Mouse (Mus musculus) heart, postnatal 0 days (tissue): Measurements from ENCODE around the gene Ndufs8. TPM values are rescaled to one million over a fixed set of nuclear protein-coding genes. Genes with fewer than 3 reads are reported as not detected.

Experiments
- ATAC-seq: fragments of 200-750 bp; cut with Nextera tagmentation; 2 replicates; pipeline ENCODE4 v1.8.0; 2017; ENCODE audit warnings: low read depth, moderate number of reproducible peaks, moderate library complexity; ENCODE audit not compliant: insufficient read depth
- DNase-seq: peaks from one replicate; pipeline ENCODE4 v3.0.0-alpha.2; 2016; ENCODE audit warnings: low spot score
- H3K27ac ChIP-seq: fragments of 300-500 bp; sonication (generic); 2 replicates; pipeline ENCODE4 v1.5.1; 2014; ENCODE audit warnings: low read depth, mild to moderate bottlenecking
- H3K27me3 ChIP-seq: fragments of 300-500 bp; sonication (generic); 2 replicates; pipeline ENCODE4 v1.6.1; 2014; ENCODE audit warnings: low read length, mixed read lengths; ENCODE audit not compliant: control insufficient read depth, insufficient read depth
- H3K36me3 ChIP-seq: fragments of 300-500 bp; sonication (generic); replicated peaks from 2 replicates; pipeline ENCODE4 v1.6.1; 2014; ENCODE audit warnings: low read length, mixed read lengths; ENCODE audit not compliant: control insufficient read depth, insufficient read depth
- H3K4me1 ChIP-seq: fragments of 300-500 bp; sonication (generic); 2 replicates; pipeline ENCODE4 v1.6.1; 2014; ENCODE audit warnings: antibody characterized with exemption; ENCODE audit not compliant: control insufficient read depth, insufficient read depth
- H3K4me2 ChIP-seq: fragments of 300-500 bp; sonication (generic); 2 replicates; pipeline ENCODE4 v1.6.1; 2014; ENCODE audit warnings: low read depth, mild to moderate bottlenecking, low read length, moderate library complexity
- H3K4me3 ChIP-seq: fragments of 300-500 bp; sonication (generic); 2 replicates; pipeline ENCODE4 v1.5.1; 2014; ENCODE audit warnings: low read depth, low read length
- H3K9ac ChIP-seq: fragments of 300-500 bp; sonication (generic); replicated peaks from 2 replicates; pipeline ENCODE4 v1.6.1; 2014; ENCODE audit warnings: low read depth, low read length, mixed read lengths
- H3K9me3 ChIP-seq: fragments of 300-500 bp; sonication (generic); replicated peaks from 2 replicates; pipeline ENCODE4 v1.6.1; 2016; ENCODE audit warnings: low read length; ENCODE audit not compliant: control insufficient read depth
- CTCF ChIP-seq: IDR thresholded peaks from 2 replicates; pipeline ENCODE4 v1.5.1; 2016; ENCODE audit warnings: antibody characterized with exemption, control low read depth, low read depth
- EP300 ChIP-seq: IDR thresholded peaks from 2 replicates; pipeline ENCODE4 v1.6.1; 2016; ENCODE audit warnings: antibody characterized with exemption, low read depth
- WGBS: fragments of 180-500 bp; shearing (Covaris S2); extraction: QIAGEN DNeasy Blood & Tissue Kit; methylation state at CpG from one replicate; pipeline ENCODE4 v1.1.7; 2014; 5-methylcytosine and 5-hydroxymethylcytosine counted together
- polyA plus RNA-seq: library from polyadenylated mRNA; unstranded; fragments of >200 nt; fragmentation: Nextera tagmentation; extraction: Ambion mirVana; gene quantifications from 2 replicates; pipeline ENCODE4 v1.2.1, GENCODE M21; 2015
- total RNA-seq: library from RNA; depleted of rRNA; stranded (reverse); fragments of >200 nt; gene quantifications from 2 replicates; pipeline ENCODE4 v1.2.3, GENCODE M21; 2014; ENCODE audit warnings: low replicate concordance

Ndufs8 gene
- total and polyA plus RNA-seq, 2 experiments from 2014 or later, result 506 to 681 TPM

- Histone ChIP-seq H3K4me3 (0 out of 2 replicates have a peak overlapping the region, but pooled peaks have one; percentile 66), H3K9me3 (no peaks in the 10 kb centered on the region), H3K9ac (no peak overlapping the region), H3K4me1 (peaks cover 11% of the 10 kb centered on the region), H3K27me3 (no peaks in the 10 kb centered on the region), H3K4me2 (no peak overlapping the region), H3K36me3 (peaks cover 36% of the 10 kb centered on the region), H3K27ac (no peak overlapping the region)
- WGBS, result 74% methylated on average over 8 of the region's 8 CpGs
- ATAC-seq, result no peak
- TF ChIP-seq EP300, result no peak
- TF ChIP-seq CTCF, result no peak
- no peak for DNase-seq
Measured at GRCm38 (mm10) chr19:3907876-3908660, 4.5 kb downstream of the Ndufs8 start.

- Histone ChIP-seq H3K27me3 (no peaks in the 10 kb centered on the region), H3K27ac (peak within 1 kb of the TSS; percentile 66), H3K9me3 (no peaks in the 10 kb centered on the region), H3K4me2 (peak within 1 kb of the TSS; percentile 80), H3K4me3 (peak within 1 kb of the TSS; percentile 66), H3K36me3 (peaks cover 46% of the 10 kb centered on the region), H3K4me1 (peaks cover 9% of the 10 kb centered on the region), H3K9ac (peak within 1 kb of the TSS; percentile 52)
- TF ChIP-seq EP300, result no peak
- TF ChIP-seq CTCF, result no peak
- ATAC-seq (peak; percentile 81), DNase-seq (peak; percentile 74)
- WGBS, result 5% methylated on average over 36 of the region's 36 CpGs
Measured at GRCm38 (mm10) chr19:3906795-3907786, 5.5 kb downstream of the Ndufs8 start, which contains the start of gene Tcirg1. TSS of gene Tcirg1 (minus strand) at chr19:3907133.

- Histone ChIP-seq H3K9ac (peak overlapping the region; percentile 52), H3K4me1 (peaks cover 5% of the 10 kb centered on the region; the same call in 1 of the 2 replicates), H3K36me3 (peaks cover 53% of the 10 kb centered on the region), H3K9me3 (no peaks in the 10 kb centered on the region), H3K27me3 (no peaks in the 10 kb centered on the region), H3K4me2 (peak overlapping the region; percentile 80), H3K27ac (peak overlapping the region; percentile 66), H3K4me3 (peak overlapping the region; percentile 66)
- no peak for TF ChIP-seq EP300
- TF ChIP-seq CTCF, result no peak
- WGBS, result 21% methylated on average over 10 of the region's 10 CpGs
- ATAC-seq, result no peak
- no peak for DNase-seq
Measured at GRCm38 (mm10) chr19:3906326-3906725, 6.2 kb downstream of the Ndufs8 start.

GRCm38 (mm10) chr19:3905261-3905969, 7.2 kb downstream of the Ndufs8 start:
- no peak for TF ChIP-seq CTCF
- no peak for TF ChIP-seq EP300
- H3K4me1 ChIP-seq, result peaks cover 5% of the 10 kb centered on the region; the same call in 1 of the 2 replicates
- ATAC-seq (peak; percentile 22; the same call in 1 of the 2 replicates), DNase-seq (peak; percentile 40)
- H3K27ac ChIP-seq, result peak overlapping the region; percentile 66
- H3K9me3 ChIP-seq, result no peaks in the 10 kb centered on the region
- H3K9ac ChIP-seq, result no peak overlapping the region; the same call in none of the 2 replicates
- peak overlapping the region; percentile 66 for H3K4me3 ChIP-seq
- peaks cover 47% of the 10 kb centered on the region for H3K36me3 ChIP-seq
- 35% methylated on average over 6 of the region's 6 CpGs for WGBS
- no peaks in the 10 kb centered on the region for H3K27me3 ChIP-seq
- peak overlapping the region; percentile 80 for H3K4me2 ChIP-seq

GRCm38 (mm10) chr19:3904363-3904675, 8.3 kb downstream of the Ndufs8 start:
- Histone ChIP-seq H3K9ac (no peak overlapping the region), H3K36me3 (peaks cover 40% of the 10 kb centered on the region), H3K4me2 (peak overlapping the region; percentile 80; the same call in 1 of the 2 replicates), H3K4me1 (peaks cover 5% of the 10 kb centered on the region; the same call in 1 of the 2 replicates), H3K9me3 (no peaks in the 10 kb centered on the region), H3K27me3 (no peaks in the 10 kb centered on the region), H3K27ac (0 out of 2 replicates have a peak overlapping the region, but pooled peaks have one; percentile 66), H3K4me3 (no peak overlapping the region)
- WGBS, result 76% methylated on average over 10 of the region's 10 CpGs
- TF ChIP-seq CTCF (no peak), EP300 (no peak)
- no peak for ATAC-seq
- DNase-seq, result no peak
